Mouse (Mus musculus): ENCODE results near the gene Zbtb38.

- no peak for TF ChIP-seq POLR2A (IDR thresholded peaks at IDR 0.05; ENCODE audit: insufficient read depth, low read depth, low read length)
- TF ChIP-seq CTCF (IDR thresholded peaks at IDR 0.05) = no peak
Measured at GRCm38 (mm10) chr9:96738563-96739355, 13.9 kb downstream of the Zbtb38 start.

All from heart, adult 2 months (tissue).